Mouse (Mus musculus): ENCODE measurements at regions not wholly inside any gene's neighbourhood (a gene's known extent, or its start where the extent isn't known, plus 50 kb on each side); places are given as distances from the start of the nearest gene placed in this dataset.
"Not testable (repeated sequence)": the region's sequence is repeated elsewhere in the genome, so short reads cannot be mapped to it uniquely, and the experiment has no call there.

DNA sequence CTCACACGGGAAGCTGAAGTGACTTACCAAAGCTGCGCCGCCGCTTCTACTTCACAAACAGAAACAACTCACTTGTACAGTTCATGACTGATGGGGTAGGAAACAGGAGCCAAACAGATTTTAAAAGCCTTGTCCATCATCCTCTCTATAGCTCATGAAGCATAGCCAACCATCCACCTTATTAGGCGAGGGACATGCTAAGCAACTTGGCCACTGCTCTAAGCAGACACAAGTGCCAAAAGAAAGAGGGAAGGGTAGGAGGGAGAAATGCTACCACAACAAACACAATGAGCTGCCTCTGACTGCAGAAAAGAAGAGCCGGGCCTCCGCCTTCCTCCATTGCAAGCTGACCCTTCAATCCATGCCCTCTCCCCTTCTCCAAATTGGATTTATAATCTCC lies 179.9 kb downstream of the Dhx15 start:
- no peak for DNase-seq

DNA sequence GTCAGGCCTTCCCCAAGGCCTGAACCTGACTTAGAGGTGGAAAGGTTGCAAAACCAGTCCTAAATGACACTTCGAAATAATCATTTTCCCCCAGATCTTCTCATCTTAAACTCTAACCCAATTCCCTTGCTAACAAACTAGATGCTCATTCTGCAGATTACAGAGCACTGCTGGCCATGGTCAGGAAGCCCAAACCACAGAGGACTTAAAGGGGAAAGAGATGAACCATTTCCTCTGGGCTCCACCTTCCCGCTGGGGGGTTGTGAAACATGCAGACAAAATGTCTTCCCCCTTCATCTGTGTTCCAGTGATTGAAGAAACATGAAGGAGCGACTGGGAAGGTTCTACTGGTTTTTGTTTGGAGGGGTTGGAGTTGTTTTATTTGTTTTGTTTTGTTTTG lies 181.4 kb downstream of the Dhx15 start:
- no peak for DNase-seq

GRCm38 (mm10) chr5:52006843-52007242 lies 183.5 kb downstream of the Dhx15 start:
- DNase-seq, result no peak

DNA sequence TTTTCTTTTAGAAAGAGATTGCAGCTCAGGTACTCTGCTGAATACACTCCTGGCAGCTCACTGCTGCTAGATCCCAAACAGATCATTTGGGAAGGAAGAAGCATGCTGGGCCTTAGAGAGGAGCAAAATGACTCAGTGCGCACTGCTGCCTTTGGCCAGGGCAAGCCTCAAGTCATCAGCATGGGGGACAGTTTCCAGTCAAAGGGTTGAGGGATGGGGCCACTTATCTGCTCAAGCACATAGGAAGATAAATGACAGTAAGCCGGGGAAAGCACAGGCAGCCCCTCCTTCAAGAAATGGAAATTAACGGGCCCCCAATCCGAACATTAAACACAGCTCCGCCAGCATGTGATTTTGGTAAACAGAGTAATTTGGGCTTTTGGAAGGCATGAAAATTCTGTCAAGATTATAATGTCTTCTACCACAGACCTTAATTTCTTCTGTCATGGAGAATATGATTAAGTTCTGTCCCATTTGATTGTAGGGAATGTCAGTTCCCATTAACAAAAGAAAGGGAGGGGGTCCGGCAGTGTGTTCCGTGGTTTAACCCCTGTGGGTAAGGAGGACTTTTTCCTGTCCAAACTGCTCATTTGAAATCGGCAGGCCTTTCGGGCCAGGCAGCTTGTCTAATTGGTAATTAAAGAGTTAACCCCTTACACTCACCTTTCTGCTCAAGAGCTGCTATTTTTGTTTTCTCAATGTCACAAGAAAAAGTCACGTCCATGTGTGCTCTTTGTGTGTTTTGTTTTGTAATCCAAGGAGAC lies 199.3 kb downstream of the Dhx15 start:
- no peak for DNase-seq

GRCm38 (mm10) chr5:51989396-51989795 lies 200.9 kb downstream of the Dhx15 start:
- no peak for DNase-seq

GRCm38 (mm10) chr5:51988913-51989312 lies 201.4 kb downstream of the Dhx15 start:
- DNase-seq, result no peak

GRCm38 (mm10) chr5:51984966-51985365 lies 205.3 kb downstream of the Dhx15 start:
- DNase-seq, result no peak

GRCm38 (mm10) chr5:51982780-51983179 lies 207.5 kb downstream of the Dhx15 start:
- no peak for DNase-seq

GRCm38 (mm10) chr5:51980901-51981300 lies 209.4 kb downstream of the Dhx15 start:
- no peak for DNase-seq

GRCm38 (mm10) chr5:51952499-51952898 lies 237.8 kb downstream of the Dhx15 start:
- no peak for DNase-seq

- no peak for DNase-seq
Observed at GRCm38 (mm10) chr5:51949996-51950395, 240.3 kb downstream of the Dhx15 start.

DNA sequence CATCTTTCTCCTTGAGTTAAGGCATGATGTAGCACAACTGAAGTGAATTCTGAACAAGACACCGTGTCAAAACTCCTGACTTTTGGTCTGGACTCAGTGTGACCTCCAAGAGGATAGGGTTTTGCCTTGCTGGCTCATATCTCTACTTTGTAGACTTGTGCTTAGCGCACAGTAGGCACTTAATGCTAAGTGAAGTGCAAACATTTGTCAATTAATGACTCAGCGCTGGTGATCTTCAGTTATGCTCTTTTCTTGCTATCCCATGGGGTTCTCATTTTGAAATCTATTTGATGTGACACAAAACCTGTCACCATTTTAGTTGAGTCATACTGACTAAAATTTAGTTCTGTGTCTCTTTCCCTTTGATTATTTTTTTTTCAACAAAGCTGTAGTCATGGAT lies 244.3 kb downstream of the Dhx15 start:
- DNase-seq, result no peak

- not testable (repeated sequence) for DNase-seq
Observed at GRCm38 (mm10) chr5:51941925-51942291, 248.4 kb downstream of the Dhx15 start.

DNA sequence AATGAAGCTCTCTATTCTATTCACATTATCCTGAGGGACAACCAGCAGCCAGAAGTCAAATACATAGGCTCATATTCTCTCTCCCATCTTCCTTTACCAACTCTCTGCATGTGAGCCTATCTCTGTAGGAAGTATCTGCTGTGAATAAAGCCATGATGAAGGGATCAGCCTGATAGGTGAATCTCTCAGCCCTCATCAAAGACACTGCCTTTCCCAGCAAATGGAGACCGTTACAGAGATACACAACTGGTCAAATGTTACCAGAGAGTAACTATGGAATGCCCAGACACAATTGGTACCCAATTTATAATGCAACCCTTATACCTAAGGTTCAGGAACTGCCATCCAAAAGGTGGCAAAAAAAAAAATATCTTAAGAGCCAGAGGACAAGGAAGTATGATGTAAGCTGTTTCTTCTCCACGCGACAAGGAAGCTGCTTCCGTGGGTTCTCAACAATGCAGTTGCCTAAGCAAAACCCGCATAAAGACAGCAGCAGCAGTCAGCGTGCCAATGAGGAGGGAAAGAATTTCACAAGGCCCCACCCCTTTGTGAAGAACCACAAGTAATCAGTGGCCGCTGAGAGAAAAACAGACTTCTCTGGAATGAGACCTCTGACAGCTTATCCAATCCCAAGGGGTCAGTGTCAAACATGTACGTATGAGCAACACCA lies 248.9 kb downstream of the Dhx15 start:
- no peak for DNase-seq

- DNase-seq, result no peak
Observed at GRCm38 (mm10) chr5:51938845-51939244, 251.5 kb downstream of the Dhx15 start.

- DNase-seq, result no peak
Observed at GRCm38 (mm10) chr5:51937320-51937719, 253.0 kb downstream of the Dhx15 start.

GRCm38 (mm10) chr5:51935391-51936354 lies 254.6 kb downstream of the Dhx15 start:
- DNase-seq, result no peak

GRCm38 (mm10) chr5:51934910-51935309 lies 255.4 kb downstream of the Dhx15 start:
- DNase-seq, result no peak

DNA sequence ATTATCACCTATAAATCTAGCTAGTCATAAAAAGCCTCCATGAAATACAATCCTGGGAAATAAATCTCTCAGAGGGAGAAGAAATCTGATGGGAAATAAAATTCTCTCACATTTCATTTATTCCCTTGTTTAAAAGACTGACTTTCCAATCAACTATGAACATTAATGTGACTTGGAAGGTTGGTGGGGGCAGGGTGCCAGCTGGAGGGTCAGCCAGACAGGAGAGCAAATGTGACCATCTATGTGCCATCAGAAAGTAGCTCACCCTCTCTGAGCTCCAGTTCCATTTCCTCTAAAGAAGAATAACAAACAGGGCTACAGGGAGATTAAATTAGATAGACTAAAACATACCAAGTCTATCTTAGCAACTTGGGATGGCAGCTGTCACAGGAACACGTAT lies 257.0 kb downstream of the Dhx15 start:
- no peak for DNase-seq

DNA sequence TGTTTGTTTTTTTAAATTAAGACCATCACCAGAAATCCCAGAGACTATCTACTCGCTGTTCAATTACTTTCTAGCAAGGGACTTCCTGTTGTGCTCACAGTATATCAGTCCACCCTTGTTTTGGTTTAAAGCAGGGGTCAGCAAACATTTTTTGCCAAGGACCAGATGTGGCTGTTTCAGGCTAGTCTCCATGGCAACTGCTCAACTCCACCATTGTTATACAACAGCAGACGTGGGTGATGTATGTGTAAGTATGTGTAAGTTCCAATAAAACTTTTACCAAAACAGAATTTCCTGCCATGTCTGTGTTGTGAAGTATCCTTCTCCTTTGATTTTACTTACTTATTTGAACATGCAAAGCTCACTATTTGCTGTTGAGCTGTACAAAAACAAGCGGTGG lies 259.9 kb downstream of the Dhx15 start:
- DNase-seq, result no peak

GRCm38 (mm10) chr5:51928801-51929200 lies 261.5 kb downstream of the Dhx15 start:
- DNase-seq, result no peak

DNA sequence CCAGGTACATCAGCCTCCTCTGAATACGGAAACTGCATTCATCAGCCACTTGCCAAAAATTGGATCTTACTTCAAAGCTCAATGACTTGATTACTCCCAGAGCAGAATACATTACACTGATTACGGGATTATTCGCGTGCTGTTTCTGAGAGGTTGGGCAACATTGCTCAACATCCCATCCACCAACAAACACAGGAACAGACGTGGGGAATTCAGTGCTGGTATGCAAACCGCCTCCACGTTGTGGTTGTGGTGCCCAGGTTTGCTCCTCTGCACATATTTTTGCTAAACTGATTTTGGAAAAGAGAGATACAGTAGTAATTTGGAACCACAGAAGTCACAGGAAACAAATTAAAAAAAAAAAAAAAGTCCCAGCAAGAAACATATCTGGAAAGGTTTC lies 266.9 kb downstream of the Dhx15 start:
- no peak for DNase-seq

DNA sequence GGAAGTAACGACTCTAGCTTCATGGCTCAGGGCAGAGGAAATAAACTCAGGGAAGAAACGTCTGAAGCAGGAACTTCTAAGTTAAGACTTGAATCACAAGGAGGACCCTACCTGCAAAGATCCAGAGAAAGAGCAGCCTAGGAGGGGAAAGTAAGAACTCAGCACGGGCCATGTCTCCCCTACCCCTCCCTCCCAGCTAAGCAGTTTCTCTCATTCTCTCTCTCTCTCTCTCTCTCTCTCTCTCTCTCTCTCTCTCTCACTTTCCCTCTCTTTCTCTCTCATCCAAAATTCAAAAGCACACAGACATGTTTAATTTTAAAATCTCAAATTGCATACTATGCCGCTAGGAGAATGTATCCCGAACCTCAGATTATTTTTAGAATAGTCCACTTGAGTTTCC lies 267.3 kb downstream of the Dhx15 start:
- no peak for DNase-seq

- DNase-seq, result no peak
Observed at GRCm38 (mm10) chr5:51922494-51922893, 267.8 kb downstream of the Dhx15 start.

Data from kidney, adult 11 months (tissue).